Mouse (Mus musculus): Measurements from ENCODE around the gene Nrk. TPM values are rescaled to one million over a fixed set of nuclear protein-coding genes. Genes with fewer than 3 reads are reported as not detected.

Nrk gene
- 10 to 100 TPM; 44.2 to 44.8 TPM for total RNA-seq (2021)

DNA sequence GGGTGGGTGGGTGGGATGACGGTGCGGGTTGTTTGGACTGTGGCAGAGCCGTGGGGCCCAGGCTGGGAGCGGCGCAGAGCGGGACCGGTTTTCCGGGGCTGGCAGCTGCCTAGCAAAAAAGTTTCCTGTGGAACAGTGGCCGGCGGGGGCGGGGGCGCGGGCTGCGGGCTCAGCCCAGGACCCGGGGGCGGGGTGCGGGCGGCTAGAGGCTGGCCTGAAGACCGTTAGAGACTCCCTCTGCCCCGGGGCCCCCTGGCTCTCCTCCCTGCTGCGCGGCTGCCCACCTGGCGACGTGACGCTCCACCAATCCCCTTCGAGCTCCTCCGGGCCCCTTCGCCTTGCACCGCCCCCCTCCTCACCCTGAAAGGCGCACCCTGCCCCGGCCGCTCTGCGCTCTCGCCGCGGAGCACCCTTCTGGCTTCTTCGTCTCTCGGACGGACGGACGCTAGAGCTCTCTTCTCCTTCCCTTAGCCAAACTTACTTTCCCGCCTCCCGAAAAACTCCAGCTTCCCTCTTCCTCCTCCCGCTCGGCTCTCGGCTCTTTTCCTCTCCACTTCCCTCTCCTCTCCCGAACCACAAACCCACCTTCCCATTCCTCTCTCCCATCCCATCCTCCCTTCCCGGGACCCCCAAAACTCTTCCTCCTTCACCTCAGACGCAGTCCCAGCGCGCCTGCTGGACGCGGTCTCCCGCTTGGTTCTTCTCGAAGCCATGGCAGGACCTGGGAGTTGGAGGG, at the start of gene Nrk:
Nrk (plus strand) TSS at position 390 of the 736 bp plus-strand sequence.
- DNase-seq, result peak; percentile 62

DNA sequence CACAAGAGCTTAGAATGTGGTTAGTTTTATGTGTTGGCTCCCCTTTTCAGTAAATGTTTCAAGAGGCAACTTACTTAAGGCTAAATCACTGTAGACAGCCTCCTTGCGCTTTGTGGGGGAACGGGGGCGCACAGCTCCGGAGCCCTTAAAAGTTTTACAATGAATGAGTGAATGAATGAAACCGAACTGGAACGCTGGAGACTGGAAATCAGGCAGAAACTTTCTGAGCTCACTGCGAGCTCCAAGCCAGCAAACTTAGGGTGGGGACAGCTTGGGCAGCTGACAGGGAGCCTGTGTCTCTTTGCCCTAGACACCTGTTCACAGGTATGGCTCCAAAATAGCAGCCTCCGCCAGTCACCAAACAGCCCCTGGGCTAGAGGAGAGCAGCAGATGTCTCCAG, 864 bp upstream of the Nrk start:
- no peak for DNase-seq

DNA sequence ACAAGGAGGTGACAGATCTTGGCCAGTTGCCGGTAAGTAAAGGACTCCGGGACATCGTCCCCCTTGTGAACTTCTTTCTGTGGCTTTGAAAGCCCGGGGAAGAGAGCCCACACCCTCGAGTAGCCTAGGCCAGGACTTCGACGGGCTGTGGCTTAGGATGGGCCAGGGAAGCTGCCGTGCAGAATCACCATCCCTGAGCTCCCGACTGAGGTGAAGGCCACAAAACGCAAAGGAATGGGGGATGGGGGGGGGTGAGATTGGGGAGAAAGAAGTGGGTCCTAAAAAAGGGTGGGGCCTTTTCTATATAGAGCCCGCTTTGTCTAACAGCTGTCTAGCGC, 516 bp downstream of the Nrk start:
- DNase-seq, result peak; percentile 9

DNA sequence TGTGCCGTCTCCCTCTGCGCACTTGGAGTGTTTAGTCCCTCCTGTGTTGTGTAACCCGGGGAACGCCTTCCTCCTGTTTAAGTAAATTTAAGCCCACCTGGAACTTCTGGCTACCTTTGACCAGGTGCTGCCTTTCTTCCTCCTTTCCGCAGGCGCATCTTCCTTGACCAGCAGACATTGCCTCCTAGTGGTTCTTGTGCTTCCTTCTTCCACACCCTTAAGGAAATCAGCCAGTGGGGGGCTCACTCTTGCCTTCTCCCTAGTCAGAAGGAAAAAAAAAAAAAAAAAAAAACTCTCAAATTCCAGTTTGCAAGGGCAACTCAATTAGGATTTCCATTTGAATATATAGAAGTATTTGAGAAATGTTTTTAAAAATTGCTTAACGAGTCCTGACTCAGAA, 4.8 kb downstream of the Nrk start:
- peak; percentile 7 for DNase-seq

DNA sequence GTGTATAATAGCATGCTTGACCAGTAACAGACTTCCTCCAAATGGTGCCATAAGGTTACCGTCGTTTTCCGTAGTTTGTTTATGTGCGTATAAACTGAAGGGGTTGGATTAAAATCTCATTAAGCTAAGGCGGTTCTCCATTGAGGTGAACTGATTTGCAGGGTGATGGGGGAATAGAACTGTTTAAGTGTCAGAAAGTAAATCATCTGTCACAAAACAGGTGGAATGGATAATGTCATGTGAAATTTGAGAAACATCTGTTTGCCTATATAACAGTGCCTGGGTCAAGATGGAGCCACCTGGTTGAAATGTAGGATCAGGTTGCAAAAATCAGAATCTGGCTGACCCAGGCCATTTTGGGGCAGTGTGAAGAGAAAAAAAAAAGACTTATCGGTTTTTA, 29.7 kb downstream of the Nrk start:
- DNase-seq, result no peak

DNA sequence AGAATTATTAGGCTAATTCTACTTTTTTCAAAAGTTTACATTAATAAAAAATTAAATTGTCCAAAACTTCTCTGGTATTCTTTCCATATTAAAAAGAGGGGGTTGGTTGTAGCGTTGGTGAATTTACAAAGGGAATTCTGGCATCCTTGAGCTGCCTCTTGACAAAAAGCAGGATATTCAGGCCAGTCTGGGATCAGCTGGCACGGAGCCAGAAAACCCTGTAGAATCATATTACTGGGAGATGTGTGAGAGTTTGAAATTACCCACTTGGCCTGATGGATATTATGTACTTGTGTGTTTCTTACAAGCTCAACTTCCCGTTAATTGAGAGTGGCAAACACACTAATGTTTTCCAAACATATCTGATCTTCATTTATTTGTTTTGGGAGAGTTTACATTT, 46.5 kb downstream of the Nrk start:
- DNase-seq, result peak; percentile 52

DNA sequence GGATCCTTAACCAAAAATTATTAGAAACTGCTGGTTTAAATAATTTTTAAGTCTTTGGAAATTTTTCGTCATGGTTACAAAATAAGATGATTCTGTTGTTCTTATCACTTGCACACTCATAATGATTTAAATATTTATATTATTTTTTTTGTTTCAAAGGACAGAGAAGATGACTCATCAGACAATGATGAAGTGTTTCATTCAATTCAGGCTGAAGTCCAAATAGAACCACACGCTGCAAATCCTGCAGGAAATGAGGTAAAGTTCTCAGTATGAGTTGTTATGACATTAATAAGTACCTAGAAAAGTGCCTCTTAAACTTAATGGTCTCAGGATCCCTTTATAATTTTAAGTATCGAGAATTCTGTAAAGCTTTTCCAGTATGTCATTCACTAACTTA, 64.3 kb downstream of the Nrk start:
- DNase-seq, result no peak

DNA sequence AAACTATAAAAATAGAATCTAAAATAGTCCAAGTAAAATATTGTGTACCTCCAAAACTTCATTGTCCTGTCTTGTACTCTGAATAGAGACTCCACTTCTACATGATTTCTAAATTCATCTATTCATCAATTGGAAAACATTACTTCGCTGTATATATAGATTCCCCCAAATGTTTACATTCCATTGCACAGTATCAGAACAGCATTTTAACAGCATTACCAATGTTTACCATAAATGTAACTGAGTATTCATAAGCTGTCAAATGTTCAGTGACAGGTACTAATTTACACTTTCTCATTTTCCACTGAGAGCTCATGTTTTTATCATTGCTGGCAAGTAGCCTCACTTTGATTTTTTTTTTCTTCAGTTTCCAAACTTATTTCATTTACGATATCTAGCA, 65.0 kb downstream of the Nrk start:
- no peak for DNase-seq

DNA sequence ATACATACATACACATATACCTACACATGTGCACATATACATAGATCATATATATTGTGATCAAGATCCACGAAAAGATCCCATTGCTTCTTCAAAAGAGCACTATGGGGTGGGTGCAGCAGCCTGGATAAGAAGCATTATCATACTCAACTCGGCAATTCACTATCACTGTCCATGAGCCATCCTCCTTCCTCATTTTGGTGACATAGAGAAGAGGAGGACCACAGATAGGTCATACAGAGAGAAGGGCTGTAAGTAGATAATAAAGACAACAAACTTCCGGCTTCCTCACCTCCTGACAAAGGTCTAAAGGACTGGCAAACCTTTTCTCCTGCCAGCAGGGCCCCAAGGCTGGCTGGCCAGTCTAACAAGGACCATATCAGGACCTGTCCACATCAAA, 100.3 kb downstream of the Nrk start:
- DNase-seq, result no peak

DNA sequence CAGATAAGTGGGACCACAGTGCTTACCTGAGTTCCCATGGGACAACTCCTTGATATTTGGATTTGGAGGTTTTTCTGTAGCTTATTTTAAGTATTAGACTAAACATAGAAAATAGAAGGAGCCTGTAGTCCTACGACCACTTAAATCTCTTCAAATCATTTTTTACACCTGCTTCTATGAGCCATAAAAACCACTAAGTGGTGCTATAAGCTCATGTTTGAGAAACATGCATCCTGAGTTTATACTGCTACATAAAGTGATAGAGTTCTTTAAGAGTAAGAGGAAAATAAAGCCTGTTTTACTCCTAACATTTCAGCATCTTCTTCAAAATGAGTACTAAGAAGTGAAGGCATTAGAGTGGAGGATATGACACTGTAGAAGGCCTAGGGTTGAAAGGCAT, 102.3 kb downstream of the Nrk start:
- no peak for DNase-seq

DNA sequence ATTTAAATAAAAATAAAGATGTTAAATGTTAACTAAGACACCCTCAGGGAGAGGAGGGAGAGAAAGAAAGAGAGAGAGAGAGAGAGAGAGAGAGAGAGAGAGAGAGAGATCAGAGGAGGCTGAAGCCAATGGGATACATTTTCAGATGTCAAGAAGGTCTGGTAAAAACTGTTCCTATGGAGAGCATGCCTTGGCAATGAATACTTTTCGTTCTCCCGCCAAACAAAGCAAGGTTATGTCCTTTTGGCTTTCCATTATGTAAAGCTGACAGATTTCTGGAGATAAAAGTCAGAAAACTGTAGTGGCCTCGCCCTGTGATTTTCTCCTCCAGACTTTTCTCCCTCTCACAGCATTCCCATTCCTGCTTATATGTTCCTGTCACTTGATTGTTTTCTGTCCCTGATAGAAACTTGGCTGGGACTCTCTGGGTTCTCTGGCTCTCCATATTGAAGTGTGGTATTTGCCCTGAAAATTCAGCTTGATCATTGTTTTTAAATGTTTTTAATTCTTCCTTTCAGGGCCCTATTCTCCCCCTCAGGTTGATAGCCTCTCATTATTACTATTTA, 112.4 kb downstream of the Nrk start:
- DNase-seq, result no peak

DNA sequence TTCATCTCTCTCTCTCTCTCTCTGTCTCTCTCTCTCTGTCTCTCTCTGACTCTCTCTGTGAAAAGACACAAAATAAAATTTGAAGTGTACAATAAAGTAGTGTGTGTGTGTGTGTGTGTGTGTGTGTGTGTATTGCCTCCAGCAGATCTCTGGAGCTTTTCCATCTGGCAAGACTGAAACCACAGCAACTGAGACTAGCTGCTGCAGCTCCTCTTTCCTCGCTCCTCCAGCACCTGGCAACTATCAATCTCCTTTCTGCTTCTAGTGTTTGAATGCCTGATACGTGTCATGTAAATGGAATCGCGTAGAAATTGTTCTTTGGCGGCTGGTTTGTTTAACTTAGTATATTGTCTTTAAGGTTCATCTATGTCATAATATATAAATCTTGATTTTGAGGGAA, 113.1 kb downstream of the Nrk start:
- DNase-seq, result no peak

DNA sequence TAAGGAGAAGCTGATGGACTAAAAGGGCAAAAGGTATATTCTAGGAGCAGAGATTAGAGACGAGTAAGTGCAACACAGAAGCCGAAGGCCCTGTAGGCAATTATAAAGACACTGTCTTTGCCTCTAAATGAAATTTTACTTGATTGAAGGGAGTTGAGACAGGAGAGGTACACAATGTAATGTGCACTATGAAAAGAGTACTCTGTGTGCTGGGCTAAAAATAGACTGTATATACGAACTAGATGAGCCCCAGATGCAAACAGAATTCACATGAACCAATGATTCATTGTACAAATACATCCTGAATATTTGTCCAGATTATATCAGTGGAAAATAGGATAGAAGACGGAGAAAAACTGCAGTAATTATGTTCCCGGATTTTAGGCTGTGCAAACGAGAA, 113.7 kb downstream of the Nrk start:
- no peak for DNase-seq

DNA sequence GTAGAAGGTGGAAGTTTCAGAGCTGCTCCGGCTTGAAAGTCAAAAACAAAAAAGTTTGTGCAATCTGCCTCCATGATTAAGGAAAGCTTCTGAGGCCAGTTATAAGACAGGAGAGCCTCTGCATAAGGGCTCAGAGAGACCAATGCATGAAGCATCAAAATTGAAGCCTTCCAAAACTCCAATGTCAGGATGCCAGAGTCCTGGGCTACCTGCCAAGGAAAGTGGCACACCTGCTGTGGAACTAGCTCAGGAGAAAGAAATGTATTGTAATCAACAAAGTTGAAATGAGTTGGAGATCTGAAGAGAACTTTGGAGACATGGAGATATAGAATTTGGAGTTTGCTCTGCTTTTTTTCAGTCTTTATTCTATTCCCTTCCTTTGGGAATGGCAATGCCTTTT, 123.4 kb downstream of the Nrk start:
- DNase-seq, result no peak

DNA sequence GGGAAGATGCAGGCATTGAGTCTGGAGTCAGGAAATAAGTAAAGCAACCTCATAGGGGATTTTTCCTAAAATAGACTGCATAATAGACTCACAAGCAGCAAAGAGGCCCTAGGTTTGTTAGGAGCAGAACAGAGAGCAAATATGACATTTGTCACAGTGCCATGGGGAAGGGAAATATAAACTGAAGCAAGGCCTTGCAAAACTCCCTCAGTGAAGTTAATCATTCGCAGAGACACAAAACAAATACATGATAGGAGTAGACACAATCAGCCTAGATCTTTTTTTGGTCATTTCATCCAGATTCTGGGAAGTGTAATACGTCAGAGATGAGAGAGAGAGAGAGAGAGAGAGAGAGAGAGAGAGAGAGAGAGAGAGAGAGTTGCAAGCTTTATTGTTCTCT, 125.1 kb downstream of the Nrk start:
- no peak for DNase-seq

DNA sequence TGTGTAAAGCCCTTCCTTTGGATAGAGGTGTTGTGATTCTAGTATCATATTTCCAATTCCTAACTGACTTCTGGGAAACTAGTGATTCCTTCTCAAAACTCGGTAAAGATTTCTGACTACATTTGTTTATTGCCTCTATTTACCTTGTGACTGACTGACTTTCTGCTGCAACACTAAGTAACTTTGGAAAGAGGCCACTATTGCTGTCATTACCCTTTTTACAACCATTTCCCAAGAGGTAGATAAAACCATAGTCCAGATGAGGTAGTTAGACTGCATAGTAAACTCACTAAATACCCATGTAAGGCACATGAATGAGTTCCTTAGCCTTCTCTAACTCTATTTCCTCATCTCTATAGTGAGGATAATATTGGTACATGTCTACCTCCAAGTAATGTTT, 126.9 kb downstream of the Nrk start:
- no peak for DNase-seq

DNA sequence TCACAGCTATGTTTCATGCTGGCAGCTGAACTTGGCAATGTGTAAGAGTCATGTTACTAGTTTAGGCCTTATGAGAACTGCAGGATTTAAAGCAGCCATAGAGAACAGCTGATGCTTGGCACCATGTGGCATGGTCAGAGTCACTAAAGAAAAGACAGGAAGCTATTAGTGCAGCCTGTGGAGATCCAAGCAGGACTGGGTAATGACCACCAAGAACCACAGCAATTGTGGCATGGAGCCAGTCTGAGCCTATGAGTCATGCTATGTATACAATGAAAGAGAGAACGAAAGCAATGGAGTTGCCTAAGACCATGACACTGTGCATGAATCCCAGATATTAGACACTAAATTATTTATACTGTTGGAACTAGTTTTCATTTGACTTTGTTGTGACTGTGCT, 137.7 kb downstream of the Nrk start:
- no peak for DNase-seq

DNA sequence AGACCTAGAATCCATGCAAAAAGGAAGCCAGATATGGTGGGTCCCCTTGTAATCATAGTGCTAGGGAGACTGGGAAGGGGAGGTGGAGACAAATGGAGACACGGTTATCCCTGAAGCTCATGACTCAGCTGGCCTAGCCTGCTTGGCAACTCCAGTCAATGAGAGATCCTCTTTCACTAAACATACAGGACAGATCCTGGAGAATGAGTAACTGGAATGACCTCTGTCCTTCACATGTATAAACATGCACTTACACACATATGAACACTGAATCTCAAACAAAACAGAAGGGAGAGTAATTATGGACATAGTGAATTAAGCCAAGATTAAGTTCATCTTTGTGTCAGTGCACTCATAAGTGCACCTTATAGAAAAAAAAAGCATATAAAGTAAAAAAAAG, 138.9 kb downstream of the Nrk start:
- no peak for DNase-seq

Other genes starting within 250 kb of the Nrk start
- not detected for gene Serpina7, start 170.8 kb downstream of the Nrk start, total RNA-seq (2021)
- gene 4930513O06Rik, start 171.8 kb downstream of the Nrk start, total RNA-seq (2021), result not detected